Mouse (Mus musculus): ENCODE measurements around the gene Nim1k. TPM values are rescaled to one million over a fixed set of nuclear protein-coding genes. Genes with fewer than 3 reads are reported as not detected.

Gene Nim1k
- polyA plus RNA-seq, 1 experiment from 2014 or later: 0.76 TPM

DNA sequence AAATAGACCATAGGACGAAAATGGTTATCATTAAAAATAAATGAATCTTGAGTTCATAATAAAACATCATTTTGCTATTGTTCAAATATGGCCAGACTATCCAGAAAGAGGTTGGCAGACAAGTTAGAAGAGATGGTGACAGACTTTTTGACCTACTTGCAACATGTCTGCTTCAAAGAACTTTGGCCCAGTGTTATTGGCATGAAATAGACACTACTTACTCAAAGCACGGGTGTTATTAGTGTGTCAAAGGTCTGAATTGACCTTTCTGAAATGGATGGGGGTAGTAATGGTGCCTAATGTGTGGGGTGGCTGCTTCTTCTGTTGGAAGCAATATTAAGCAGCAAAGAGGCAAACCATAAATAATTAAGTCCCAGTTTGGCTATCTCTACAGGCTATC is 39.6 kb downstream of the Nim1k start:
- H3K27me3 ChIP-seq (replicated peaks; ENCODE audit: control insufficient read depth, insufficient read depth, low read length): no peaks in the 10 kb centered on the region
- H3K9ac ChIP-seq (ENCODE audit: low read length): no peak overlapping the region
- H3K4me3 ChIP-seq (ENCODE audit: low read depth, low read length): no peak overlapping the region
- no peak overlapping the region for H3K4me2 ChIP-seq (ENCODE audit: low read length)
- no peaks in the 10 kb centered on the region for H3K4me1 ChIP-seq (replicated peaks; ENCODE audit: control insufficient read depth, insufficient read depth, low read length)
- H3K9me3 ChIP-seq (ENCODE audit: control insufficient read depth, low read length): no peaks in the 10 kb centered on the region
- no peak for DNase-seq (ENCODE audit: low spot score)
- ATAC-seq (replicated peaks; ENCODE audit: low FRiP score, low TSS enrichment, low read depth): no peak
- H3K36me3 ChIP-seq (ENCODE audit: control insufficient read depth, insufficient read depth, low read length): no peaks in the 10 kb centered on the region
- H3K27ac ChIP-seq (ENCODE audit: low read depth): no peak overlapping the region
- WGBS: 84% methylated on average over 2 of the region's 2 CpGs

- Histone ChIP-seq H3K9ac (ENCODE audit: low read length) (no peak overlapping the region), H3K36me3 (ENCODE audit: control insufficient read depth, insufficient read depth, low read length) (peaks cover 11% of the 10 kb centered on the region; the same call in 1 of the 2 replicates), H3K27ac (ENCODE audit: low read depth) (no peak overlapping the region), H3K4me3 (ENCODE audit: low read depth, low read length) (no peak overlapping the region), H3K9me3 (ENCODE audit: control insufficient read depth, low read length) (no peaks in the 10 kb centered on the region), H3K27me3 (replicated peaks; ENCODE audit: control insufficient read depth, insufficient read depth, low read length) (no peaks in the 10 kb centered on the region), H3K4me1 (replicated peaks; ENCODE audit: control insufficient read depth, insufficient read depth, low read length) (no peaks in the 10 kb centered on the region), H3K4me2 (ENCODE audit: low read length) (no peak overlapping the region)
- DNase-seq (ENCODE audit: low spot score) (no peak), ATAC-seq (replicated peaks; ENCODE audit: low FRiP score, low TSS enrichment, low read depth) (no peak)
- WGBS: 67% methylated on average over 9 of the region's 9 CpGs
Measured at GRCm38 (mm10) chr13:119713821-119714220, 41.9 kb downstream of the Nim1k start.

DNA sequence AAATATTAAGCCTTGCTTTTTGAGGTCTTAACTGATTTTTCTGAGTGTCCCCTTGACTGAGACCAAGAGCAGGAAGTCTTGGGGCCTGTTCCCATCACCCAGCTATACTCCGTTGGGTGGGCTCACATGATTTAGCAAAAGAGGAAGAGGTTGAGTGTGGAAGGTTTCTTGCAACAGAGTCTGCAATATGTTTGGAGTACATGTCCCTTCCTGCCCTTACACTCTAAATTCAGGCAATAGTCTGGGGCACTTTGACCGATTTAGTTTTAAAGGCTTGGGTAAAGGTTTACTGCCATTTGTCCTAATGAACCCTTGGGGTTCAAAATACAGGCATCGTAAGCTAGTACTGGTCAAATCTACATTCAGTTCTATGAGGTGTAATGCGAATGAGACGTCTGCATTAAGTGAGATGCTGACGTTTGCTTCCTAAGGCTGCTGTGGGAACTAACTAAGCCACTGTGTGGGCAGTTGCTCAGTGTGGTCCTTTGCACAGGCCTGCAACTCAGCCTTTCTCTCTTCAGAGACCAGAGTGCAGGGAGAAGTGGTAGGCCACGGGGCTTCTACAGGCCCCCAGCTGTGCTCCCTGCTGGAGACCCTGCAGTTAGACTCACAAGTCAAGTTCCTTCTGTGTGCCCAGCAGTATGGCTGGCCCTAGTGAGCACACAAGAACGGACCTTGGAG is 42.4 kb downstream of the Nim1k start:
- peaks cover 16% of the 10 kb centered on the region for H3K36me3 ChIP-seq (ENCODE audit: control insufficient read depth, insufficient read depth, low read length)
- no peaks in the 10 kb centered on the region for H3K9me3 ChIP-seq (ENCODE audit: control insufficient read depth, low read length)
- no peak overlapping the region for H3K4me3 ChIP-seq (ENCODE audit: low read depth, low read length)
- 67% methylated on average over 8 of the region's 8 CpGs for WGBS
- no peak for ATAC-seq (replicated peaks; ENCODE audit: low FRiP score, low TSS enrichment, low read depth)
- H3K27me3 ChIP-seq (replicated peaks; ENCODE audit: control insufficient read depth, insufficient read depth, low read length): no peaks in the 10 kb centered on the region
- no peaks in the 10 kb centered on the region for H3K4me1 ChIP-seq (replicated peaks; ENCODE audit: control insufficient read depth, insufficient read depth, low read length)
- H3K9ac ChIP-seq (ENCODE audit: low read length): no peak overlapping the region
- H3K27ac ChIP-seq (ENCODE audit: low read depth): no peak overlapping the region
- no peak for DNase-seq (ENCODE audit: low spot score)
- no peak overlapping the region for H3K4me2 ChIP-seq (ENCODE audit: low read length)

DNA sequence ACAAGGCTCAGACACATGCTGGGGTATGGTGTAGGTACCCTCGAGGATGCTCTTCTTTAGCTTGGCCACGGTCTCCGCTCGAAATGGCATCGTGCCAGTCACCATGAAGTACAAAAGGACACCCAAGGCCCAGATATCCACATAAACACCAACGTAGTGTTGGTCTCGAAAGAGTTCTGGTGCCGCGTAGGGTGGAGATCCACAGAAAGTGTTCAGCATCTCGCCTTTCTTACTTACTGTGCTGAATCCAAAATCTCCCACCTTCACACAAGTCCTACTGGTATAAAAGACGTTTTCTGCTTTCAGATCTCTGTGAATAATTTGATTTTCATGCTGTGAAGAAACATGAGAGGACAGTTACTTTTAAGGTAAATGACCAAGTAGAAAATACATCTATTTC is 43.2 kb downstream of the Nim1k start:
- Histone ChIP-seq H3K9me3 (ENCODE audit: control insufficient read depth, low read length) (no peaks in the 10 kb centered on the region), H3K27ac (ENCODE audit: low read depth) (no peak overlapping the region), H3K4me3 (ENCODE audit: low read depth, low read length) (no peak overlapping the region), H3K27me3 (replicated peaks; ENCODE audit: control insufficient read depth, insufficient read depth, low read length) (no peaks in the 10 kb centered on the region), H3K4me2 (ENCODE audit: low read length) (no peak overlapping the region), H3K9ac (ENCODE audit: low read length) (no peak overlapping the region), H3K4me1 (replicated peaks; ENCODE audit: control insufficient read depth, insufficient read depth, low read length) (no peaks in the 10 kb centered on the region), H3K36me3 (ENCODE audit: control insufficient read depth, insufficient read depth, low read length) (peaks cover 24% of the 10 kb centered on the region)
- 92% methylated on average over 11 of the region's 11 CpGs for WGBS
- no peak for DNase-seq (ENCODE audit: low spot score)
- no peak for ATAC-seq (replicated peaks; ENCODE audit: low FRiP score, low TSS enrichment, low read depth)

DNA sequence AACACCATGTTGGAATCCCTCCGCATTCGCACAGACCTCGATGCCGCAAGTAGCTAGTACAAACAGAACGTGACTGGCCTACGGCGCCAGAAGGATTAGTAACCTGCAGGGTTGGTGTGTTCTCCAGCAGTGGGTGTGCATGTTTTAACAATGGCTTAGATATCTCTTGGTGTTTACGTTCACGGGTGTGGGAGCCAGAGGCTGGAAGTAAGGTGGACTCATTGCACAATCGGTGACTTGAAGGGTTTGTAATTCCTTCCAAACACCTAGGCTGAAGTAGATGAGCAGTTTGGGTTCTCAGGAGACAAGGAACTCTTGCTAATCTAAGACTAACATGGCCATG is 45.4 kb downstream of the Nim1k start:
- Histone ChIP-seq H3K9ac (ENCODE audit: low read length) (no peak overlapping the region), H3K4me2 (ENCODE audit: low read length) (no peak overlapping the region), H3K36me3 (ENCODE audit: control insufficient read depth, insufficient read depth, low read length) (peaks cover 43% of the 10 kb centered on the region), H3K27me3 (replicated peaks; ENCODE audit: control insufficient read depth, insufficient read depth, low read length) (no peaks in the 10 kb centered on the region), H3K4me1 (replicated peaks; ENCODE audit: control insufficient read depth, insufficient read depth, low read length) (no peaks in the 10 kb centered on the region), H3K27ac (ENCODE audit: low read depth) (no peak overlapping the region), H3K9me3 (ENCODE audit: control insufficient read depth, low read length) (no peaks in the 10 kb centered on the region), H3K4me3 (ENCODE audit: low read depth, low read length) (no peak overlapping the region)
- ATAC-seq (replicated peaks; ENCODE audit: low FRiP score, low TSS enrichment, low read depth): peak; percentile 36; the same call in 1 of the 2 replicates
- no peak for DNase-seq (ENCODE audit: low spot score)
- WGBS: 82% methylated on average over 10 of the region's 10 CpGs

- H3K4me1 ChIP-seq (replicated peaks; ENCODE audit: control insufficient read depth, insufficient read depth, low read length): no peaks in the 10 kb centered on the region
- no peak overlapping the region for H3K27ac ChIP-seq (ENCODE audit: low read depth)
- peaks cover 49% of the 10 kb centered on the region for H3K36me3 ChIP-seq (ENCODE audit: control insufficient read depth, insufficient read depth, low read length)
Measured at GRCm38 (mm10) chr13:119709388-119710267, 46.1 kb downstream of the Nim1k start.

GRCm38 (mm10) chr13:119708941-119709340 is 46.7 kb downstream of the Nim1k start:
- no peak overlapping the region for H3K9ac ChIP-seq (ENCODE audit: low read length)
- no peaks in the 10 kb centered on the region for H3K27me3 ChIP-seq (replicated peaks; ENCODE audit: control insufficient read depth, insufficient read depth, low read length)
- H3K4me1 ChIP-seq (replicated peaks; ENCODE audit: control insufficient read depth, insufficient read depth, low read length): no peaks in the 10 kb centered on the region
- H3K4me3 ChIP-seq (ENCODE audit: low read depth, low read length): no peak overlapping the region
- no peak overlapping the region for H3K4me2 ChIP-seq (ENCODE audit: low read length)
- no peak overlapping the region for H3K27ac ChIP-seq (ENCODE audit: low read depth)
- ATAC-seq (replicated peaks; ENCODE audit: low FRiP score, low TSS enrichment, low read depth) (no peak), DNase-seq (ENCODE audit: low spot score) (no peak)
- 88% methylated on average over 5 of the region's 5 CpGs for WGBS
- H3K9me3 ChIP-seq (ENCODE audit: control insufficient read depth, low read length): no peaks in the 10 kb centered on the region
- peaks cover 56% of the 10 kb centered on the region for H3K36me3 ChIP-seq (ENCODE audit: control insufficient read depth, insufficient read depth, low read length)

More at GRCm38 (mm10) chr13:119709388-119710267, 46.1 kb downstream of the Nim1k start:
- Histone ChIP-seq H3K4me3 (ENCODE audit: low read depth, low read length) (no peak overlapping the region), H3K27me3 (replicated peaks; ENCODE audit: control insufficient read depth, insufficient read depth, low read length) (no peaks in the 10 kb centered on the region), H3K9me3 (ENCODE audit: control insufficient read depth, low read length) (no peaks in the 10 kb centered on the region), H3K9ac (ENCODE audit: low read length) (no peak overlapping the region), H3K4me2 (ENCODE audit: low read length) (no peak overlapping the region)
- ATAC-seq (replicated peaks; ENCODE audit: low FRiP score, low TSS enrichment, low read depth): peak; percentile 63
- WGBS: 87% methylated on average over 8 of the region's 8 CpGs
- no peak for DNase-seq (ENCODE audit: low spot score)

- ATAC-seq (replicated peaks; ENCODE audit: low FRiP score, low TSS enrichment, low read depth): no peak
- WGBS: 83% methylated on average over 6 of the region's 6 CpGs
- H3K36me3 ChIP-seq (ENCODE audit: control insufficient read depth, insufficient read depth, low read length): peaks cover 66% of the 10 kb centered on the region
Measured at GRCm38 (mm10) chr13:119707906-119708305, 47.8 kb downstream of the Nim1k start.

More at GRCm38 (mm10) chr13:119707906-119708305, 47.8 kb downstream of the Nim1k start:
- Histone ChIP-seq H3K27me3 (replicated peaks; ENCODE audit: control insufficient read depth, insufficient read depth, low read length) (no peaks in the 10 kb centered on the region), H3K4me1 (replicated peaks; ENCODE audit: control insufficient read depth, insufficient read depth, low read length) (no peaks in the 10 kb centered on the region), H3K4me2 (ENCODE audit: low read length) (no peak overlapping the region), H3K4me3 (ENCODE audit: low read depth, low read length) (no peak overlapping the region), H3K9ac (ENCODE audit: low read length) (no peak overlapping the region), H3K9me3 (ENCODE audit: control insufficient read depth, low read length) (no peaks in the 10 kb centered on the region), H3K27ac (ENCODE audit: low read depth) (no peak overlapping the region)
- no peak for DNase-seq (ENCODE audit: low spot score)

Measured in intestine, embryonic 14.5 days (tissue).